Mouse (Mus musculus) ES-E14 (cell line): ENCODE measurements at regions not wholly inside any gene's neighbourhood (a gene's known extent, or its start where the extent isn't known, plus 50 kb on each side); places are given as distances from the start of the nearest gene placed in this dataset.

Experiments used
- DNase-seq: peaks from one replicate; pipeline ENCODE4 v3.0.0-alpha.2; 2013; ENCODE audit warnings: low read depth, low spot score
- H3K27ac ChIP-seq: 2 replicates; pipeline ENCODE4 v1.5.1; 2012; ENCODE audit warnings: low read depth, mild to moderate bottlenecking, low read length, moderate library complexity, mixed read lengths; ENCODE audit not compliant: poor library complexity, insufficient read depth, severe bottlenecking
- H3K36me3 ChIP-seq: 2 replicates; pipeline ENCODE4 v1.6.1; 2012; ENCODE audit warnings: mild to moderate bottlenecking, low read length, moderate library complexity, mixed read lengths; ENCODE audit not compliant: control insufficient read depth, poor library complexity, insufficient read depth, severe bottlenecking
- H3K4me1 ChIP-seq, 2 experiments: fragments of 150-350 bp in 1 of 2; sonication (generic) in 1 of 2; 2 replicates each; pipeline ENCODE4 v1.6.1; 2012; ENCODE audit warnings: low read length in 2 of 2, mild to moderate bottlenecking in 1 of 2, mixed read lengths in 1 of 2; ENCODE audit not compliant: control insufficient read depth in 2 of 2, insufficient read depth in 2 of 2, poor library complexity in 1 of 2
- H3K4me3 ChIP-seq, 2 experiments: fragments of 150-350 bp in 1 of 2; sonication (generic) in 1 of 2; 2 replicates each; pipeline ENCODE4 v1.5.1; 2012; ENCODE audit warnings: low read length in 2 of 2, low read depth in 1 of 2, mild to moderate bottlenecking in 1 of 2, mixed read lengths in 1 of 2; ENCODE audit not compliant: insufficient read depth in 1 of 2, poor library complexity in 1 of 2, severe bottlenecking in 1 of 2
- H3K9ac ChIP-seq: 2 replicates; pipeline ENCODE4 v1.6.1; 2012; ENCODE audit warnings: low read depth, mild to moderate bottlenecking, low read length, mixed read lengths; ENCODE audit not compliant: poor library complexity, insufficient read depth, severe bottlenecking
- H3K9me3 ChIP-seq: fragments of 150-350 bp; sonication (generic); 2 replicates; pipeline ENCODE4 v1.6.1; 2012; ENCODE audit warnings: low read depth, mild to moderate bottlenecking, low read length; ENCODE audit not compliant: control insufficient read depth, insufficient read depth
- CHD2 ChIP-seq: IDR thresholded peaks from 2 replicates; pipeline ENCODE4 v1.6.1; 2014; ENCODE audit warnings: mild to moderate bottlenecking, low read depth, low read length, inconsistent platforms
- HCFC1 ChIP-seq: IDR thresholded peaks from 2 replicates; pipeline ENCODE4 v1.6.1; 2012; ENCODE audit warnings: low read length, inconsistent platforms, borderline replicate concordance; ENCODE audit not compliant: insufficient read depth
- MAFK ChIP-seq: IDR thresholded peaks from 2 replicates; pipeline ENCODE4 v1.6.1; 2014; ENCODE audit warnings: mild to moderate bottlenecking, low read depth, low read length, inconsistent platforms; ENCODE audit not compliant: insufficient read depth
- ZC3H11A ChIP-seq: IDR thresholded peaks from 2 replicates; pipeline ENCODE4 v1.6.1; 2012; ENCODE audit warnings: low read depth, mild to moderate bottlenecking, inconsistent platforms, low read length, borderline replicate concordance
- ZNF384 ChIP-seq: IDR thresholded peaks from 2 replicates; pipeline ENCODE4 v1.6.1; 2012; ENCODE audit warnings: low read depth, low read length, inconsistent platforms
- in situ Hi-C, 2 experiments: fragments of 600-800 bp; cut with MboI; formaldehyde crosslinking; loops; one replicate each; pipeline ENCODE4 v1.15.1; 2025; ENCODE audit warnings: low sequenced_read_pairs in 2 of 2, inconsistent platforms in 1 of 2; ENCODE audit not compliant: unreplicated experiment in 2 of 2

DNA sequence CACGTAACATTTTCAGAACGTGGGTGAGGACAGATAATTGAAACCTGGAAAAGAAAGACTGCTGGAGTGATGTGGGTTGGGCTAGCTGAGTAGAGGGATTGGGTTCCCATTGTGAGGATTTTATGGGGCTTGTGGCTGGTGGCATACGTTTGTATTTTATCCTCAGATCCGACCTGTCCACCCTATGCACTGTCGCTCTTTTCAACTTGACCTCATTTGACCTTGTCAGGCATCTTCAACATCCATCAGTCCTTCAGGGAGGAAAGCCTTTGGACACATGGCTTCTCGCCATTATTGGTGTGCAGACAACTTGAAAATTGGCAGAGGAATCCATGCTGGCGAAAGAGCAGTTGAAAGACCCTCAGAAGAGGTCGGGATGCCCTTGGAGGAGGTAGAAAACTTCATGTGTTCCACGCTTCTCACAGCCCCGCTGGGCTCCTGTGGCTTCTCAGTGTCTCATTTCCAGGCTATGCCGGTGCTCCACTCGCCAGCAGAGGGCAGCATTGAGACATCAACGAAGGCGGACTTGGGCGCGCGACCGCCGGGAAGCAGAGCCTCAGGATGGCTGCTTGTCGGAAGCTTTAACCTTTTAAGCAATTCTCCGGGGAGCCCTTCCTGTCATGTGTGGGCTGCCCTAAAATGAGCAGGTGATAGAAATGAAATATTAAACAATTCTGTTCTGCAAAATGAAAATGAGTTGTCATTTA lies 896.8 kb upstream of the Car8 start:
- Histone ChIP-seq H3K9ac (no peak overlapping the region), H3K27ac (no peak overlapping the region), H3K4me1 (no peaks in the 10 kb centered on the region), H3K36me3 (no peaks in the 10 kb centered on the region), H3K9me3 (no peaks in the 10 kb centered on the region), H3K4me3 (peak overlapping the region in 1 of 2 experiments; percentile 29; a peak in 1 of 4 replicates)
- in situ Hi-C loops: loop anchor here (10.0 to 25.0 kb wide), 2 partner anchors 399 to 402 kb away; no protein-coding TSS in a partner anchor
- peak; percentile 84 for DNase-seq
- TF ChIP-seq ZC3H11A (peak; percentile 67; the same call in 1 of the 2 replicates), CHD2 (no peak), MAFK (no peak), ZNF384 (no peak)

DNA sequence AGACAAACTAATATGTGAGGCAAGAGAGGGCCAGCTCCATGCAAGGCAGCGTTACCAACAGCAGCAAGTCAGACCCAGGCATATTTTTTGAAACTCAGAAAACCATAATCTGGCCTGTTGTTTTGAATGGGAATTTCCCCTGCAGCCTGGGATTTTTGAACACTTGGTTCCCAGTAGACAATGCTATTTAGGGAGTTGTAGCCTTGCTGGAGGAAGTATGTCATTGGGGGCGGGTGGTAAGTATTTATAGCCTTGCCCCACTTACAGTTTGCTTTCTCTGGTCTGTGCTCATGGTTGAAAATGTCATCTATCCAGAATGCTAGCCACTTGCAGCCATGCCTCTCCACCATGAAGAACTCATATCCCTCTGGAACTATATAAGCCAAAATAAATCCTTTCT lies 894.9 kb upstream of the Car8 start:
- in situ Hi-C loops: loop anchor here (10.0 to 25.0 kb wide), 2 partner anchors 401 to 404 kb away; no protein-coding TSS in a partner anchor

DNA sequence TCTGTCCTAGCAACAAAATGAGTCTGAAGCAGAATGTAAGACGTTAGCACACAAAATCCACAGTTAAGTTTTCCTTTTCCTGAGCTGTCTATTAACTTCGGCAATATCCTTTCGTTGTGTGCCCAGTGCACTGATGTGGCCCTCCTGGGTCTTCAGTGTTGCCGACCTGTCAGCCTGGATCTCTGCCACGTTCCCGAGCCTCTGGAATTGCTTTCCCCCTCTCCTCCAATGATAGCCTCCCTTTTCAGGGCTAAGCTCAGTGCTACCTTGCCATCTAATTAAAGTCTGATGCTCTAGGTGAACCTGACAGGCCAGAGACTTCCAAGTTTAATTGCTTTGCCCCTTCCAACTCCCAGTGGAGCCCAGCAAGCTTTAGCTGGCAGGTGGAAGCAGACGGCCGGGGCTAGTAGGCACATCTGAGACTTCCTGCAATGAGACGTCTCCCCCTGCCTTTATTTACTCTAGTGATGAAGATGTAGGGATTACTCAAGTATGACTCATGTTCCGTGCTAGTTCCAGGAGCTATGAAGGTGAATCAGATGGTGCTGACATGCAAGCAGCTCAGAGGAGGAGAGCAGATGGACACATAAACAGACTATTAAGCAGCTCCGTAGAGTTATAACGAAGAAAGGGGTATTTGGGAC lies 894.3 kb upstream of the Car8 start:
- Histone ChIP-seq H3K36me3 (no peaks in the 10 kb centered on the region), H3K4me3 (no peak overlapping the region), H3K9ac (no peak overlapping the region), H3K4me1 (no peaks in the 10 kb centered on the region), H3K27ac (no peak overlapping the region), H3K9me3 (no peaks in the 10 kb centered on the region)
- DNase-seq: no peak
- in situ Hi-C loops: loop anchor here (10.0 to 25.0 kb wide), 2 partner anchors 402 to 404 kb away; no protein-coding TSS in a partner anchor
- TF ChIP-seq ZC3H11A (no peak), MAFK (no peak), HCFC1 (no peak), CHD2 (no peak), ZNF384 (no peak)

More for the DNA sequence above, 894.9 kb upstream of the Car8 start:
- DNase-seq: no peak
- H3K4me1 ChIP-seq: no peaks in the 10 kb centered on the region
- no peak overlapping the region for H3K9ac ChIP-seq
- no peaks in the 10 kb centered on the region for H3K9me3 ChIP-seq
- no peak for TF ChIP-seq HCFC1
- TF ChIP-seq MAFK: no peak
- no peak for TF ChIP-seq ZC3H11A
- TF ChIP-seq CHD2: no peak
- TF ChIP-seq ZNF384: no peak
- no peak overlapping the region for H3K27ac ChIP-seq
- H3K36me3 ChIP-seq: no peaks in the 10 kb centered on the region
- H3K4me3 ChIP-seq: no peak overlapping the region

DNA sequence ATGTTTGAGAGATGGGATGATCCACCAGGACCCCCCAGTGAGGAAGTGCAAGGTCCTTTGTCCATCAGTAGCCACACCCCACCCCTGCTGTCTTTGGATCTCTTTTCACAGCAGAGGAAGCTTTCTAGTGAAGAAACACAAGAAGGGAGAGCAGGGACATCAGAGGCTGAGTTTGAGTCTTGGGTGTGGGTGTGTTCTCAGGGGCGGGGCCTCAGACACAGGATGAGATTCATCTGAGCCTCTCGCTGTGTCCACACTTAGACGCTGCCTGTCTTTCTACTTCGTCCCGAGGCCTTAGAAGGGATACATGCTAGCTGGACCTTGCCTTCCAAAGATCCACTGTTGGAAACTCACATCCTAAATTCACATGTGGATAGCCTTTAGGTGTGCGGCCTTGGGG lies 893.5 kb upstream of the Car8 start:
- H3K36me3 ChIP-seq: no peaks in the 10 kb centered on the region
- no peak for DNase-seq
- H3K9me3 ChIP-seq: no peaks in the 10 kb centered on the region
- H3K27ac ChIP-seq: no peak overlapping the region
- TF ChIP-seq HCFC1 (no peak), CHD2 (no peak), MAFK (no peak)
- in situ Hi-C loops: loop anchor here (10.0 to 25.0 kb wide), 2 partner anchors 402 to 405 kb away; no protein-coding TSS in a partner anchor
- H3K4me3 ChIP-seq: no peak overlapping the region
- no peaks in the 10 kb centered on the region for H3K4me1 ChIP-seq
- no peak overlapping the region for H3K9ac ChIP-seq

DNA sequence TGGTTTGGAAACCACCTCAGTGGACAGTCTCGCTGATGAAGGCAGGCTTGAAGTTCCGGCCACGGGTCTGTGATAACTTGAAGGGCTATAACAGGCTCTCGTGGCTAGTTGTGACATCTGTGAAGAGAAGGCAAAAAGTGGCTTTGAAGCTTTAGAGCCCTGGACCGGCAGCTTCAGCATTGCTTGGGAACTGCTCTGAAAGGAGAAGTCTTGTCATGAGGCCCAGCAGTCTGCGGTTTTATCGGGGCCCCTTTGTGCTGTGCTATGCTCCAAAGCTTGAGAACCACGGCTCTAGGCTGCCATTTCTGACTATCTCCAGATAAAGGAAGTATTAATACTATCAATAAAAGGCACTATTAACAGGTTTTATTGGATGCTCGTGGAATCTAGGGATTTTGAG lies 892.8 kb upstream of the Car8 start:
- Histone ChIP-seq H3K36me3 (no peaks in the 10 kb centered on the region), H3K4me1 (no peaks in the 10 kb centered on the region), H3K9ac (no peak overlapping the region), H3K27ac (no peak overlapping the region), H3K9me3 (no peaks in the 10 kb centered on the region), H3K4me3 (no peak overlapping the region)
- in situ Hi-C loops: loop anchor here (10.0 to 25.0 kb wide), 2 partner anchors 403 to 406 kb away; no protein-coding TSS in a partner anchor
- no peak for TF ChIP-seq ZNF384
- TF ChIP-seq HCFC1: no peak
- no peak for TF ChIP-seq CHD2
- TF ChIP-seq MAFK: no peak
- no peak for TF ChIP-seq ZC3H11A
- no peak for DNase-seq
